Mouse (Mus musculus) CH12.LX (cell line): Measurements from ENCODE around the gene Baz2b. TPM values are rescaled to one million over a fixed set of nuclear protein-coding genes. Genes with fewer than 3 reads are reported as not detected.

Experiments
- DNase-seq: peaks from one replicate; pipeline ENCODE4 v3.0.0-alpha.2; 2013; ENCODE audit errors: extremely low read depth
- H3K27ac ChIP-seq: 2 replicates; pipeline ENCODE4 v1.5.1; 2012; ENCODE audit warnings: low read depth, mild to moderate bottlenecking, control low read depth, moderate library complexity; ENCODE audit not compliant: insufficient read depth
- H3K27me3 ChIP-seq: replicated peaks from 2 replicates; pipeline ENCODE3; 2012; ENCODE audit warnings: inconsistent platforms
- H3K36me3 ChIP-seq, 2 experiments: replicated peaks in 1 of 2; 2 replicates each; pipeline versions ENCODE3 to v1.6.1; 2012; ENCODE audit warnings: inconsistent platforms in 1 of 2, low read length in 1 of 2, mild to moderate bottlenecking in 1 of 2, mixed read lengths in 1 of 2, moderate library complexity in 1 of 2; ENCODE audit not compliant: control insufficient read depth in 1 of 2, insufficient read depth in 1 of 2
- H3K4me1 ChIP-seq, 2 experiments: 2 replicates each; pipeline ENCODE4 v1.6.1; 2012; ENCODE audit warnings: inconsistent platforms in 1 of 2, moderate library complexity in 1 of 2; ENCODE audit not compliant: insufficient read depth in 2 of 2, control insufficient read depth in 1 of 2
- H3K4me2 ChIP-seq: 2 replicates; pipeline ENCODE4 v1.6.1; 2012; ENCODE audit warnings: low read depth, mild to moderate bottlenecking, control low read depth; ENCODE audit not compliant: poor library complexity, insufficient read depth, severe bottlenecking
- H3K4me3 ChIP-seq, 3 experiments: fragments of 150-350 bp in 1 of 3; sonication (generic) in 1 of 3; replicated peaks in 1 of 3; 2 replicates each; pipeline versions ENCODE3 to v1.5.1; 2011 to 2012; ENCODE audit warnings: low read depth in 2 of 3, low read length in 2 of 3, mild to moderate bottlenecking in 2 of 3, moderate library complexity in 2 of 3, control low read depth in 1 of 3, improper control_type of control experiment in 1 of 3, inconsistent platforms in 1 of 3, mixed read lengths in 1 of 3; ENCODE audit not compliant: poor library complexity in 1 of 3
- H3K79me2 ChIP-seq: replicated peaks from 2 replicates; pipeline ENCODE4 v1.6.1; 2012; ENCODE audit warnings: mild to moderate bottlenecking, moderate library complexity; ENCODE audit not compliant: control insufficient read depth, poor library complexity, insufficient read depth, severe bottlenecking; ENCODE audit errors: extremely low read depth
- H3K9ac ChIP-seq: 2 replicates; pipeline ENCODE4 v1.6.1; 2012; ENCODE audit warnings: low read depth, mild to moderate bottlenecking, control low read depth, moderate library complexity; ENCODE audit not compliant: insufficient read depth
- H3K9me3 ChIP-seq: replicated peaks from 2 replicates; pipeline ENCODE3; 2012; ENCODE audit warnings: low read length, inconsistent platforms, mixed read lengths
- CHD1 ChIP-seq: IDR thresholded peaks from 2 replicates; pipeline ENCODE4 v1.6.1; 2012; ENCODE audit warnings: low read depth, low read length, improper control_type of control experiment, inconsistent platforms
- ELF1 ChIP-seq: IDR thresholded peaks from 2 replicates; pipeline ENCODE4 v1.6.1; 2014; ENCODE audit warnings: low read depth, mild to moderate bottlenecking, inconsistent platforms, low read length, improper control_type of control experiment
- ETS1 ChIP-seq: conservative IDR thresholded peaks from 2 replicates; pipeline ENCODE4 v1.6.1; 2012; ENCODE audit warnings: low read depth, mild to moderate bottlenecking, inconsistent platforms, low read length, improper control_type of control experiment, moderate library complexity
- GABPA ChIP-seq: IDR thresholded peaks from 2 replicates; pipeline ENCODE4 v1.6.1; 2012; ENCODE audit warnings: low read depth, low read length, improper control_type of control experiment, inconsistent platforms; ENCODE audit not compliant: insufficient replicate concordance
- HCFC1 ChIP-seq: IDR thresholded peaks from 2 replicates; pipeline ENCODE4 v1.6.1; 2012; ENCODE audit warnings: low read depth, mild to moderate bottlenecking, inconsistent platforms, low read length, improper control_type of control experiment
- JUN ChIP-seq: IDR thresholded peaks from 2 replicates; pipeline ENCODE4 v1.6.1; 2011; ENCODE audit warnings: low read depth, mild to moderate bottlenecking, low read length, improper control_type of control experiment, moderate library complexity; ENCODE audit not compliant: insufficient read depth
- JUND ChIP-seq: conservative IDR thresholded peaks from 2 replicates; pipeline ENCODE4 v1.6.1; 2011; ENCODE audit warnings: low read depth, low read length, improper control_type of control experiment
- MAX ChIP-seq: IDR thresholded peaks from 2 replicates; pipeline ENCODE4 v1.6.1; 2011; ENCODE audit warnings: low read length, improper control_type of control experiment
- MEF2A ChIP-seq: IDR thresholded peaks from 2 replicates; pipeline ENCODE4 v1.6.1; 2014; ENCODE audit warnings: low read depth, mild to moderate bottlenecking, inconsistent platforms, low read length, improper control_type of control experiment, borderline replicate concordance
- MXI1 ChIP-seq: IDR thresholded peaks from 2 replicates; pipeline ENCODE4 v1.6.1; 2011; ENCODE audit warnings: mild to moderate bottlenecking, low read depth, low read length, improper control_type of control experiment
- MYC ChIP-seq: IDR thresholded peaks from 2 replicates; pipeline ENCODE4 v1.6.1; 2011; ENCODE audit warnings: low read depth, mild to moderate bottlenecking, improper control_type of control experiment, low read length
- NRF1 ChIP-seq: IDR thresholded peaks from 2 replicates; pipeline ENCODE4 v1.6.1; 2014; ENCODE audit warnings: low read depth, mild to moderate bottlenecking, inconsistent platforms, low read length, improper control_type of control experiment, moderate library complexity
- PAX5 ChIP-seq: IDR thresholded peaks from 2 replicates; pipeline ENCODE4 v1.6.1; 2012; ENCODE audit warnings: low read length, inconsistent platforms, mixed read lengths
- POLR2A ChIP-seq: IDR thresholded peaks from 2 replicates; pipeline ENCODE4 v1.6.1; 2011; ENCODE audit warnings: low read depth, mild to moderate bottlenecking, improper control_type of control experiment, low read length
- RAD21 ChIP-seq: IDR thresholded peaks from 2 replicates; pipeline ENCODE4 v1.6.1; 2011; ENCODE audit warnings: low read depth, mild to moderate bottlenecking, low read length, improper control_type of control experiment, moderate library complexity
- SIN3A ChIP-seq: IDR thresholded peaks from 2 replicates; pipeline ENCODE4 v1.6.1; 2012; ENCODE audit warnings: low read length, improper control_type of control experiment, inconsistent platforms
- SMC3 ChIP-seq: IDR thresholded peaks from 2 replicates; pipeline ENCODE4 v1.6.1; 2011; ENCODE audit warnings: low read depth, low read length, improper control_type of control experiment
- USF2 ChIP-seq: conservative IDR thresholded peaks from 2 replicates; pipeline ENCODE4 v1.6.1; 2011; ENCODE audit warnings: low read depth, low read length, improper control_type of control experiment
- ZC3H11A ChIP-seq: IDR thresholded peaks from 2 replicates; pipeline ENCODE4 v1.6.1; 2012; ENCODE audit warnings: low read depth, mild to moderate bottlenecking, inconsistent platforms, low read length, improper control_type of control experiment
- ZKSCAN1 ChIP-seq: IDR thresholded peaks from 2 replicates; pipeline ENCODE4 v1.6.1; 2012; ENCODE audit warnings: low read depth, inconsistent platforms, low read length, improper control_type of control experiment, borderline replicate concordance
- ZMIZ1 ChIP-seq: IDR thresholded peaks from 2 replicates; pipeline ENCODE4 v1.6.1; 2012; ENCODE audit warnings: low read depth, mild to moderate bottlenecking, inconsistent platforms, low read length, improper control_type of control experiment
- ZNF384 ChIP-seq: IDR thresholded peaks from 2 replicates; pipeline ENCODE4 v1.6.1; 2012; ENCODE audit warnings: low read depth, low read length, improper control_type of control experiment, inconsistent platforms
- dilution Hi-C: fragments of 300-500 bp; cut with MboI; formaldehyde crosslinking; loops from 2 replicates; pipeline ENCODE4 v1.14.3; 2020; ENCODE audit warnings: low sequenced_read_pairs; ENCODE audit not compliant: extremely low pct_unique_long_range_greater_than_20kb, extremely low pct_ligation_motif_present
- in situ Hi-C: fragments of 300-500 bp; cut with MboI; formaldehyde crosslinking; loops from 3 replicates; pipeline ENCODE4 v1.14.3; 2019; ENCODE audit warnings: low sequenced_read_pairs, low pct_ligation_motif_present, low pct_unique_long_range_greater_than_20kb, mixed read lengths
- polyA plus RNA-seq: library from polyadenylated mRNA; unstranded; fragments of >175 nt; gene quantifications from 2 replicates; pipeline ENCODE4 v1.2.1, GENCODE M21; 2012; ENCODE audit warnings: low read depth; ENCODE audit not compliant: insufficient read length
- total RNA-seq, 2 experiments: library from RNA; depleted of rRNA; stranded (reverse); fragments of 300-350 nt in 1 of 2; fragments of >200 nt in 1 of 2; gene quantifications; 2 replicates each; pipeline ENCODE4 v1.2.3; 2012 to 2014

The Baz2b gene
- total and polyA plus RNA-seq, 3 experiments = 17.3 to 36.3 (median 31.9) TPM

DNA sequence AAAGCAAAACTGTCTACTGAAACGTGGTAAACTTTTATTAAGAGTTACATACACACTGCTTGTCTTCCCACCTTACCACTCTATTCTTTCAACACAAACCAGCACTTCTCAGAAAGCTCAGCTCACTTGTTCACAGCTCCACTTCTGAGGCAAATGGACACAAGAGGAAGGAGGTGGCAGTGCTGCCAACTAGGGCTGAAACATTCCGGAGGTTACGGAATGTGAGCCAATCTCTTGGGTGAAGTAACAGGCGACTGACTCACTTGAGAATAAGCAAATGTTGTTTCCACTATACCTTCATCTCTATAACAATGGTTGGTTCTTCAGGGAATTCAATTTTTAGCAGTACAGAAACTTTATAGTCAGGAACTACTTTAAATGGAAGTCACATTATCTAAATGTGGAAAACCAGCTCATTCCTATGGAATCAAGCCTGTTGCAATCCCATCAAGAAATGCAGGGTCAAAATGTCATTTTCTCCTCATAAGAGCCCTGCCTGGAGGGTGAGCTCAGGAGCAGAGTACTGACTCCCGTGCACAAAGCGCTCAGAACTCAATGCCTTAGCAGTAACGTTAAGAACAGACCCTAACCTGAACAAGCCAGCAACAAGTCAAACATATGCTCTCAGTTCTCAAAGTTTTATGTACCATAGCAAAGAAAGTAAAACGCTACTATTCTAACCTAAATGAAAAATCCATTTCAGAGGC is 123.3 kb downstream of the Baz2b start:
- no peak overlapping the region for H3K4me3 ChIP-seq
- H3K27ac ChIP-seq = no peak overlapping the region
- no peak overlapping the region for H3K4me2 ChIP-seq
- peaks cover 0 to 10% of the 10 kb centered on the region in 2 experiments for H3K36me3 ChIP-seq
- in situ Hi-C loops = no loop called here
- H3K4me1 ChIP-seq = peaks cover 10 to 52% of the 10 kb centered on the region in 2 experiments; a peak in 3 of 4 replicates
- H3K27me3 ChIP-seq = no peaks in the 10 kb centered on the region
- H3K79me2 ChIP-seq = peaks cover 13% of the 10 kb centered on the region
- TF ChIP-seq JUND (no peak), POLR2A (no peak), SMC3 (no peak), MAX (no peak), ZKSCAN1 (no peak), SIN3A (no peak), NRF1 (no peak), RAD21 (no peak), CHD1 (no peak), ETS1 (no peak), PAX5 (no peak), USF2 (no peak), MYC (no peak), ZC3H11A (no peak), ZNF384 (no peak), HCFC1 (no peak), ZMIZ1 (no peak)
- TF ChIP-seq, all 38 proteins: peak for 0
- dilution Hi-C loops = no loop called here
- Histone ChIP-seq H3K9ac (no peak overlapping the region), H3K9me3 (no peaks in the 10 kb centered on the region)
- DNase-seq = no peak

GRCm38 (mm10) chr2:60084823-60085222 is 124.8 kb downstream of the Baz2b start:
- H3K4me3 ChIP-seq = no peak overlapping the region
- no peaks in the 10 kb centered on the region for H3K9me3 ChIP-seq
- in situ Hi-C loops = no loop called here
- peaks cover 17% of the 10 kb centered on the region for H3K79me2 ChIP-seq
- no peak for DNase-seq
- peaks cover 15 to 65% of the 10 kb centered on the region in 2 experiments; a peak in 3 of 4 replicates for H3K4me1 ChIP-seq
- H3K36me3 ChIP-seq = peaks cover 0 to 6% of the 10 kb centered on the region in 2 experiments
- dilution Hi-C loops = no loop called here
- no peak overlapping the region for H3K4me2 ChIP-seq
- H3K27me3 ChIP-seq = no peaks in the 10 kb centered on the region
- H3K27ac ChIP-seq = no peak overlapping the region
- H3K9ac ChIP-seq = no peak overlapping the region
- TF ChIP-seq NRF1 = no peak
- TF ChIP-seq GABPA = no peak
- TF ChIP-seq HCFC1 = no peak
- TF ChIP-seq MAX = no peak
- TF ChIP-seq MXI1 = no peak
- TF ChIP-seq MEF2A = no peak
- TF ChIP-seq CHD1 = no peak
- no peak for TF ChIP-seq ELF1
- TF ChIP-seq POLR2A = no peak
- TF ChIP-seq JUN = no peak
- TF ChIP-seq ZNF384 = no peak
- TF ChIP-seq ZMIZ1 = no peak
